Mouse (Mus musculus) hindbrain, embryonic 12.5 days (tissue): ENCODE data around the gene Zfp61. TPM values are rescaled to one million over a fixed set of nuclear protein-coding genes. Genes with fewer than 3 reads are reported as not detected.

Source experiments
- ATAC-seq: fragments of 200-750 bp; cut with Nextera tagmentation; 2 replicates; pipeline ENCODE4 v1.8.0; 2017; ENCODE audit warnings: moderate TSS enrichment; ENCODE audit not compliant: low FRiP score
- H3K27ac ChIP-seq: fragments of 300-500 bp; sonication (generic); 2 replicates; pipeline ENCODE4 v1.5.1; 2016; ENCODE audit warnings: mild to moderate bottlenecking
- H3K27me3 ChIP-seq: fragments of 300-500 bp; sonication (generic); 2 replicates; pipeline ENCODE4 v1.6.1; 2016; ENCODE audit warnings: mild to moderate bottlenecking
- H3K36me3 ChIP-seq: fragments of 300-500 bp; sonication (generic); 2 replicates; pipeline ENCODE4 v1.6.1; 2016; ENCODE audit warnings: mild to moderate bottlenecking
- H3K4me1 ChIP-seq: fragments of 300-500 bp; sonication (generic); 2 replicates; pipeline ENCODE4 v1.6.1; 2016
- H3K4me2 ChIP-seq: fragments of 300-500 bp; sonication (generic); replicated peaks from 2 replicates; pipeline ENCODE4 v1.6.1; 2016; ENCODE audit warnings: mild to moderate bottlenecking
- H3K4me3 ChIP-seq: fragments of 300-500 bp; sonication (generic); 2 replicates; pipeline ENCODE4 v1.5.1; 2016; ENCODE audit warnings: mild to moderate bottlenecking
- H3K9ac ChIP-seq: fragments of 300-500 bp; sonication (generic); 2 replicates; pipeline ENCODE4 v1.6.1; 2016; ENCODE audit warnings: mild to moderate bottlenecking, moderate library complexity
- H3K9me3 ChIP-seq: fragments of 300-500 bp; sonication (generic); replicated peaks from 2 replicates; pipeline ENCODE4 v1.6.1; 2016; ENCODE audit warnings: mild to moderate bottlenecking
- WGBS: fragments of 180-500 bp; shearing (Covaris S2); methylation state at CpG from one replicate; pipeline ENCODE4 v1.1.7; 2016; 5-methylcytosine and 5-hydroxymethylcytosine counted together
- polyA plus RNA-seq: library from polyadenylated mRNA; unstranded; fragments of >200 nt; fragmentation: Nextera tagmentation; extraction: Ambion mirVana; gene quantifications from 2 replicates; pipeline ENCODE4 v1.2.1, GENCODE M21; 2016

Zfp61 gene
- polyA plus RNA-seq, 1 experiment from 2014 or later = 45.0 TPM

DNA sequence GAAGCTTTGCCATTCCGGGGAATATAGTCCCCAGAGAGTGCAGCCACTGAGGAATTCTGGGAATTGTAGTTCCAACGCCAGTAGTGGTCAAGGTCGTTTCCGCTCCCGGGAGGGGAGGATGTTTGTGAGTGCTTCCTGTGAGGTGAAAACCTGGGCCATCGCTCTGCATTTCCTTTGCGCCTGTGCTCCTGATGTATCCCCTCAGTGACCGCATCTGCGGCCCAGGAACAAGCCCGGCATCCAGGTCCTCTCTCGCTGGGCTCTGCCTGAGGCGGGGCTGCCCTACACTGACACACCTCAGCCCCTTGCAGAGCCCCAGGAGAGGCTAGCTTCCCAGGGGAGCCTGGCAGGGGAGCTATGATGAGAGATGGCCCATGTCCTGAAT, 30.8 kb downstream of the Zfp61 start, which contains the start of gene Zfp93:
Zfp93 (plus strand) TSS at position 133 of the 385 bp plus-strand sequence.
- peak within 1 kb of the TSS; percentile 78 for H3K9ac ChIP-seq
- peak; percentile 93 for ATAC-seq
- H3K27me3 ChIP-seq = no peaks in the 10 kb centered on the region
- H3K4me1 ChIP-seq = 0 out of 2 replicates have a peak, but pooled peaks cover 5% of the 10 kb centered on the region
- peaks cover 20% of the 10 kb centered on the region for H3K36me3 ChIP-seq
- under 1% methylated on average over 12 of the region's 12 CpGs for WGBS
- peak within 1 kb of the TSS; percentile 80 for H3K27ac ChIP-seq
- peak within 1 kb of the TSS; percentile 56 for H3K4me3 ChIP-seq
- no peaks in the 10 kb centered on the region for H3K9me3 ChIP-seq
- H3K4me2 ChIP-seq = peak within 1 kb of the TSS; percentile 77

DNA sequence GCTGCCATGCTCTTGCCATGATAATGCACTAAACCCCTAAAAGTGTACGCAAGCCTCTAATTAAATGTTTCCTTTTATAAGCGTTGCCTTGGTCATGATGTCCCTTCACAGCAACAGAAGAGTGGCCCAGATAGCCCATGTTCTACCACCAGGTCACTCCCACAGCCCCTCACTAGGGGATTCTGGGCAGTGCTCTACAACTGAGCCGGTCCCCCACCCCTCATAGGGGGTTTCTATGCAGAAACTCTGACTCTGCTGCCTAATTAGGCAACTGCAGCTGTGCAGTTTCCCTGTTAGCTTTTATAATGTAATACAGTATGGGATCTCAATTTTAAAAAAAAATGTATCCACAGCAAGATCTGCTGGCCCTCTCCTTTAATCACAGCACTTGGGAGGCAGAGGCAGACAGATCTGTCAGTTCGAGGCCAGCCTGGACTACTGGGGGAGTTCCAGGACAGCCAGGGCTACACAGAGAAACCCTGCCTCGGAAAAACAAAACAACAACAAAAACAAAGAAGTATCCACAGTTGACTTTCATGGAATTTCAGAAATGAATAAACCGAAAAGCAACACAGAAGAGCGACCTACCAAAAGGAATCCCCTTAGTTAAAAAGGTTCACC, 31.3 kb downstream of the Zfp61 start:
- H3K9me3 ChIP-seq = no peaks in the 10 kb centered on the region
- H3K9ac ChIP-seq = peak overlapping the region; percentile 78
- peak overlapping the region; percentile 77 for H3K4me2 ChIP-seq
- 0 out of 2 replicates have a peak, but pooled peaks cover 5% of the 10 kb centered on the region for H3K4me1 ChIP-seq
- H3K36me3 ChIP-seq = peaks cover 15% of the 10 kb centered on the region
- peak overlapping the region; percentile 56 for H3K4me3 ChIP-seq
- WGBS = 33% methylated on average over 7 of the region's 7 CpGs
- H3K27me3 ChIP-seq = no peaks in the 10 kb centered on the region
- peak; percentile 77 for ATAC-seq
- H3K27ac ChIP-seq = peak overlapping the region; percentile 80; the same call in 1 of the 2 replicates

DNA sequence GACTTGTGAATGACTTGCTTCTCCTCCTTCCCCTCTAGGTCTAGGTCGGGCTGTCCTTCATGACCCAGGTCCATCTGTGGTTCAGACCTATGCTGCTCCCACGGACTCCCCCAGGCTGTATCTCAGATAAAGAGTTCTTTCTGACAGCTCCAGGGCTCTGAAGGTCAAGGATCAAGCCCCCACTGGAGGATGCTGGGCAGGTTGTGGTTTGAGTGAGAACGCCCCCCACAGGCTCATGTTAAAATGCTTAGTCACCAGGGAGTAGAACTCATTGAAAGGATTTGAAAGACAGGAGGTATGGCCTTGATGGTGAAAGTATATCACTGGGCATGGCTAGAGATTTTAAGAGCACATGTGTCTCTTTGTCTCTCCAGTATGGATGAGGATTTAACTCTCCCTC, 31.8 kb downstream of the Zfp61 start:
- H3K4me3 ChIP-seq = no peak overlapping the region

GRCm38 (mm10) chr7:24268176-24269155, 32.6 kb downstream of the Zfp61 start:
- WGBS = 70% methylated on average over 24 of the region's 24 CpGs

More for the DNA sequence above, 31.8 kb downstream of the Zfp61 start:
- ATAC-seq = peak; percentile 17; the same call in 1 of the 2 replicates
- H3K27me3 ChIP-seq = no peaks in the 10 kb centered on the region
- H3K9me3 ChIP-seq = no peaks in the 10 kb centered on the region
- 84% methylated on average over 3 of the region's 3 CpGs for WGBS
- peaks cover 9% of the 10 kb centered on the region for H3K36me3 ChIP-seq
- H3K4me2 ChIP-seq = no peak overlapping the region
- 0 out of 2 replicates have a peak, but pooled peaks cover 5% of the 10 kb centered on the region for H3K4me1 ChIP-seq
- H3K27ac ChIP-seq = no peak overlapping the region
- H3K9ac ChIP-seq = no peak overlapping the region

DNA sequence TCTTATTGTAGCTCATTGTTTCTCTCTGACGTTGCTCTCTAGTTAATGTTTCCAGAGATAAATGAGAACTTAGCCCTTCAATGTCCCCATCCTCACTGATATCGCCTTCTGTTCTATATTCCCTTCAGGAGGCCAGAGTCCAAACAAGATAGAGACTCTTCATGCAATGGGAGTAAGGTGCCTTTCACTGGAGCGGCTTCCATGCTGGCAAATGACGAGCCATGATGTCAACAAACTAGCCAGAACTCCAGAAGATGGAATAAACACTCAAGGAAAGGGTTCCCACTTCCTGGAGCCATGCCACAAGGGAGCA, 41.1 kb downstream of the Zfp61 start:
- Histone ChIP-seq H3K36me3 (peaks cover 19% of the 10 kb centered on the region), H3K27me3 (no peaks in the 10 kb centered on the region), H3K9ac (no peak overlapping the region), H3K4me2 (no peak overlapping the region), H3K9me3 (no peaks in the 10 kb centered on the region), H3K4me1 (peaks cover 6% of the 10 kb centered on the region), H3K4me3 (no peak overlapping the region), H3K27ac (no peak overlapping the region)
- ATAC-seq = no peak
- 89% methylated on average over 4 of the region's 4 CpGs for WGBS

More at GRCm38 (mm10) chr7:24268176-24269155, 32.6 kb downstream of the Zfp61 start:
- Histone ChIP-seq H3K27ac (no peak overlapping the region), H3K27me3 (no peaks in the 10 kb centered on the region), H3K36me3 (peaks cover 1% of the 10 kb centered on the region; the same call in 1 of the 2 replicates), H3K9me3 (no peaks in the 10 kb centered on the region), H3K4me1 (0 out of 2 replicates have a peak, but pooled peaks cover 5% of the 10 kb centered on the region), H3K4me2 (no peak overlapping the region), H3K9ac (no peak overlapping the region), H3K4me3 (no peak overlapping the region)
- ATAC-seq = no peak

DNA sequence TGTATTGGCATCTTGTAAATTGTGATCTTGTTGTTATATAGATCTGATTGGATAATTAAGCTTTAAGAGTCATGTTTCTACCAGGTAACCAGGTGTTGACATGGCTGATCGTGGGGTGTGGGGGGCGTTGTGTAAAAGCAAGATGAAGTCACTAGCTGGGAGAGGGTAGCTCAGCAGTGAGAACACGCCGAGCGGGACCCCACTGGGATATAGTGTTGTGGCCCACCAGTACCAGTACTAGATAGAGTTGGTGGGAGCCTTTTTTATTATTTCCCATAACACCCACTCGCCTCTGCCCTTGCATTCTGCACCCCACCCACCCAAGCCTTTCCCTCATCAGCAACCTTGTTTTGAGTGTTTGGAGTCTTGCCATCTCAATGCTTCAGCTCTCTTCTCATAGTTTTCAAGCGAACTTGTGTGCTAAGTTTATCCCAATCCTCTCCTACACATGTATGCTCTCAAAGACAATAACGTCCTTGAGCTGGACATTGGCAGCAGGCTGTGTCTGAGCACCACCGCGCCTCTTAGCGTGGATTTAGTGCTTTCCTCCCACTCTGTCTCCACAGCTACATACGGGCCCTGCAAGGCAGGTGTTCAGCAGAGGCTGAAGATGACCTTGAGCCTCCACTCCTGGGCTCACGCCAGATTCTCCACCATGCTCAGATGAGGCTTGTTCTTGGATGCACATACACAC, 41.6 kb downstream of the Zfp61 start:
- no peak overlapping the region for H3K4me2 ChIP-seq
- H3K4me1 ChIP-seq = peaks cover 8% of the 10 kb centered on the region
- no peak overlapping the region for H3K4me3 ChIP-seq
- H3K9ac ChIP-seq = no peak overlapping the region
- H3K9me3 ChIP-seq = no peaks in the 10 kb centered on the region
- 85% methylated on average over 13 of the region's 13 CpGs for WGBS
- no peaks in the 10 kb centered on the region for H3K27me3 ChIP-seq
- H3K27ac ChIP-seq = no peak overlapping the region
- no peak for ATAC-seq
- H3K36me3 ChIP-seq = peaks cover 19% of the 10 kb centered on the region

DNA sequence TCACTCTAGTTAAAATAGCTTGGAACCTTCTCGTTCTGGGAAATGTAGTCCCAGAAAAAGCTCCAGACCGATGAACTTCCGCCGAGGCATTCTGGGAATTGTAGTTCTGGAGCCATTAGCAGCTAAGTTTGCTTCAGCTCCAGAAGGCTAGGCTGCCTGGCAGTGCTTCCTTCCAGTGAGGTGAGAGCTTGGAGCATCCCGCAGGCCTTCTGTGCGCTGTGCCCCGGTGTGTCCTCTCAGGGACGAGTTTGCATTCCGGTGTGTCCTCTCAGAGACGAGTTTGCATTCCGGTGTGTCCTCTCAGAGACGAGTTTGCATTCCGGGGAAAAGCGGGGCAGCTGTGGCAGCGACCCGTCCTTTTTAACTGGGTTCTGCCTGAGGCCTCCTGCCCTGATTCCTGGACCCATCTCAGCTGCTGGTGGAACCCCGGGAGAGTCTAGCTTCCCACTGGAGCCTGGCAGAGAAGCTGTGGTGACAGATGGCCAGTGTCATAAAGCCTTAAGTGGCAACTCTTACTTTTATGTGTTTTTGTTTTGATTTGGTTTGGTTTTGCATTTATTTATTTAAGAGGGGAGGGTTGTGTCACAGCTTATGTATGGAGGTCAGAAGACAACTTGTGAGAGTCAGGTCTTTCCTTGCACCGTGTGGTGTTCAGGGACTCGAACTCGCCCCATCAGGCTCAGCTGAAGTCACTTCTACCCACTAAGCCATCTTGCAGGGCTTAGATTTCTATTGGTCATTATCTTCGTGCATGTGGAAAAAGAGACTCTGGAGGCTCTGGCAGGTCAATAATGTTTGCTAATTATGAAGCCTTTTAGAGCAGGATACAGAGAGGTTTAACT, 46.2 kb downstream of the Zfp61 start, which contains the start of gene Zfp108:
Zfp108 (plus strand) TSS at position 162 of the 842 bp plus-strand sequence.
- WGBS = 21% methylated on average over 21 of the region's 21 CpGs
- H3K27ac ChIP-seq = peak within 1 kb of the TSS; percentile 49; the same call in 1 of the 2 replicates
- H3K4me2 ChIP-seq = peak within 1 kb of the TSS; percentile 65
- H3K9me3 ChIP-seq = no peaks in the 10 kb centered on the region
- peak; percentile 89 for ATAC-seq
- no peaks in the 10 kb centered on the region for H3K27me3 ChIP-seq
- H3K36me3 ChIP-seq = peaks cover 3% of the 10 kb centered on the region; the same call in 1 of the 2 replicates
- peaks cover 12% of the 10 kb centered on the region for H3K4me1 ChIP-seq
- H3K9ac ChIP-seq = peak within 1 kb of the TSS; percentile 68
- peak within 1 kb of the TSS; percentile 49 for H3K4me3 ChIP-seq

- Histone ChIP-seq H3K36me3 (no peaks in the 10 kb centered on the region), H3K4me2 (peak overlapping the region; percentile 65), H3K27ac (no peak overlapping the region), H3K27me3 (no peaks in the 10 kb centered on the region), H3K4me3 (peak overlapping the region; percentile 49), H3K9me3 (no peaks in the 10 kb centered on the region), H3K9ac (no peak overlapping the region), H3K4me1 (peaks cover 12% of the 10 kb centered on the region)
- 65% methylated on average over 9 of the region's 9 CpGs for whole genome bisulfite sequencing
- ATAC-seq = peak; percentile 72
Observed at GRCm38 (mm10) chr7:24253779-24254615, 47.0 kb downstream of the Zfp61 start.
